Mouse (Mus musculus): Measurements from ENCODE around the gene Tmem8. TPM values are rescaled to one million over a fixed set of nuclear protein-coding genes. Genes with fewer than 3 reads are reported as not detected.

Gene Tmem8
- polyA plus RNA-seq, 1 experiment from 2014 or later: 0.80 TPM

GRCm38 (mm10) chr17:26125226-26125625 lies 12.1 kb downstream of the Tmem8 start:
- Histone ChIP-seq H3K4me1 (peaks cover 21% of the 10 kb centered on the region), H3K27me3 (replicated peaks) (peaks cover 8% of the 10 kb centered on the region), H3K27ac (replicated peaks) (no peak overlapping the region), H3K4me3 (no peak overlapping the region), H3K9me3 (no peaks in the 10 kb centered on the region), H3K36me3 (peaks cover 54% of the 10 kb centered on the region), H3K4me2 (no peak overlapping the region), H3K9ac (no peak overlapping the region)
- 94% methylated on average over 10 of the region's 10 CpGs for WGBS
- ATAC-seq (ENCODE audit: extremely low read depth, insufficient number of reproducible peaks, low FRiP score, low TSS enrichment): no peak

GRCm38 (mm10) chr17:26131062-26131732 lies 18.1 kb downstream of the Tmem8 start:
- no peak for ATAC-seq (ENCODE audit: extremely low read depth, insufficient number of reproducible peaks, low FRiP score, low TSS enrichment)
- H3K9ac ChIP-seq: no peak overlapping the region
- H3K36me3 ChIP-seq: peaks cover 58% of the 10 kb centered on the region
- H3K27me3 ChIP-seq (replicated peaks): no peaks in the 10 kb centered on the region
- H3K4me1 ChIP-seq: no peaks in the 10 kb centered on the region
- no peak overlapping the region for H3K27ac ChIP-seq (replicated peaks)
- no peak overlapping the region for H3K4me2 ChIP-seq
- no peaks in the 10 kb centered on the region for H3K9me3 ChIP-seq
- H3K4me3 ChIP-seq: no peak overlapping the region
- WGBS: 89% methylated on average over 18 of the region's 18 CpGs

GRCm38 (mm10) chr17:26131856-26132853 lies 19.1 kb downstream of the Tmem8 start:
- no peak for ATAC-seq (ENCODE audit: extremely low read depth, insufficient number of reproducible peaks, low FRiP score, low TSS enrichment)

GRCm38 (mm10) chr17:26137106-26137750 lies 24.1 kb downstream of the Tmem8 start:
- Histone ChIP-seq H3K4me1 (peaks cover 35% of the 10 kb centered on the region), H3K4me2 (peak overlapping the region; percentile 94; the same call in 1 of the 2 replicates), H3K27ac (replicated peaks) (no peak overlapping the region), H3K9me3 (no peaks in the 10 kb centered on the region), H3K9ac (0 out of 2 replicates have a peak overlapping the region, but pooled peaks have one; percentile 44), H3K36me3 (no peaks in the 10 kb centered on the region), H3K27me3 (replicated peaks) (no peaks in the 10 kb centered on the region), H3K4me3 (no peak overlapping the region)
- WGBS: 83% methylated on average over 11 of the region's 11 CpGs
- ATAC-seq (ENCODE audit: extremely low read depth, insufficient number of reproducible peaks, low FRiP score, low TSS enrichment): no peak

More at GRCm38 (mm10) chr17:26131856-26132853, 19.1 kb downstream of the Tmem8 start:
- no peaks in the 10 kb centered on the region for H3K27me3 ChIP-seq (replicated peaks)
- no peak overlapping the region for H3K4me2 ChIP-seq
- H3K9ac ChIP-seq: no peak overlapping the region
- peaks cover 49% of the 10 kb centered on the region for H3K36me3 ChIP-seq
- no peak overlapping the region for H3K27ac ChIP-seq (replicated peaks)
- WGBS: 87% methylated on average over 18 of the region's 18 CpGs
- no peak overlapping the region for H3K4me3 ChIP-seq
- no peaks in the 10 kb centered on the region for H3K9me3 ChIP-seq
- no peaks in the 10 kb centered on the region for H3K4me1 ChIP-seq

DNA sequence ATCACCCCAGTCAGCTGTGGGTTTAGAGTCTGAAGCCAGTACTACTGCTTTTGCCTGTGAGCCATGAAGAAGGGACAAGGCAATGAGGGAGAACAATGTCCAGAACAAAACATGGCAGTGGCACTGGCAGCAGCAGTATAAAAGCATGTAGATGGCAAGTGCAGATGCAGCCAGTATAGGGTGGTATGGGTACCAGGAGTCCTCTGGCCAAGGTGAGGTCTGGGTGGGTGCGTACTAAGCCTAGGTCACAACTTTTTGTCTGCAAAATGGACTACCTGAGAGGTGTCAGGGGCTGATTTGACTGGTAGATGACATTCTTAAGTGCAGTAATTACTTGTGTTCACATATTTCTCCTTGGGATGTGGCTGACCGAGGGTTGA lies 24.6 kb downstream of the Tmem8 start:
- Histone ChIP-seq H3K27ac (replicated peaks) (peak overlapping the region; percentile 98), H3K4me2 (peak overlapping the region; percentile 94), H3K9ac (peak overlapping the region; percentile 99), H3K4me3 (peak overlapping the region; percentile 96), H3K27me3 (replicated peaks) (no peaks in the 10 kb centered on the region), H3K9me3 (no peaks in the 10 kb centered on the region), H3K36me3 (peaks cover 5% of the 10 kb centered on the region), H3K4me1 (peaks cover 38% of the 10 kb centered on the region)
- WGBS: 56% methylated on average over 2 of the region's 2 CpGs
- ATAC-seq (ENCODE audit: extremely low read depth, insufficient number of reproducible peaks, low FRiP score, low TSS enrichment): no peak

DNA sequence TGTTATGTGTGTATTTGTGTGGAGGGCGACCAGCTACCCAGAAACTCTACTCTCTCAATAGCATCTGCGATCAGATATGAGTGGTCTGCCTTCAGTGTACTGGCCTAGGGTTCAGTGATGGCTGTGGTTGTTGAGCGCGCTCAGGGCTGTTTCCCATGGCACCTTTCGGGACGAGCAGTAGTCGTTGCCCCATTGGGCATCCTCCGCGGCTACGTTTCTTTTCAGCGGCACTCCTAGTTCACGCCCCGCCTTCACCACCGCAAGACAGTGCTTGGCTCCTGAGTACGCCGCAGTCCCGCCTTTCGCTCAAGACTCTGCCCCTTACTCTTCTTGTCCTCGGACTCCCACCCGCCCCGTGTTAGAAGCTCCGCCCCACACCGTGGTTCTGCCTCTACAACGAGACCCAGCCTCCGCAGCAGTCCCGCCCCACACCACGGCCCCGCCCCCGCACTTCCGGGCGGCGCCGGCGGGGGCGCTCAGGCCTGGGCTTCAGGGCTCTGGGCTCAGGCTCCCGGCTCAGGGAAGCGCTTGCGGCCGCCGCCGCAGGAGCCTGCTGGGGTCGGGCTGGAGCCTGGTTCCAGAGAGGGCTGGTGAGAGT lies 25.2 kb downstream of the Tmem8 start, which contains the start of gene Axin1:
Gene Axin1 (plus strand): TSS at position 450 of the 598 bp plus-strand sequence.
- Histone ChIP-seq H3K27ac (replicated peaks) (peak within 1 kb of the TSS; percentile 98), H3K4me3 (peak within 1 kb of the TSS; percentile 96), H3K4me2 (peak within 1 kb of the TSS; percentile 94), H3K36me3 (peaks cover 11% of the 10 kb centered on the region), H3K4me1 (peaks cover 38% of the 10 kb centered on the region), H3K9me3 (no peaks in the 10 kb centered on the region), H3K9ac (peak within 1 kb of the TSS; percentile 99), H3K27me3 (replicated peaks) (no peaks in the 10 kb centered on the region)
- peak; percentile 92 for ATAC-seq (ENCODE audit: extremely low read depth, insufficient number of reproducible peaks, low FRiP score, low TSS enrichment)
- WGBS: under 1% methylated on average over 42 of the region's 42 CpGs

GRCm38 (mm10) chr17:26138901-26139381 lies 25.8 kb downstream of the Tmem8 start:
- Histone ChIP-seq H3K9ac (peak overlapping the region; percentile 99), H3K36me3 (peaks cover 17% of the 10 kb centered on the region), H3K9me3 (no peaks in the 10 kb centered on the region), H3K4me2 (peak overlapping the region; percentile 94), H3K27ac (replicated peaks) (peak overlapping the region; percentile 98), H3K4me3 (peak overlapping the region; percentile 96), H3K4me1 (peaks cover 38% of the 10 kb centered on the region), H3K27me3 (replicated peaks) (no peaks in the 10 kb centered on the region)
- WGBS: under 1% methylated on average over 58 of the region's 58 CpGs
- ATAC-seq (ENCODE audit: extremely low read depth, insufficient number of reproducible peaks, low FRiP score, low TSS enrichment): peak; percentile 51

GRCm38 (mm10) chr17:26142796-26143195 lies 29.7 kb downstream of the Tmem8 start:
- no peak for ATAC-seq (ENCODE audit: extremely low read depth, insufficient number of reproducible peaks, low FRiP score, low TSS enrichment)
- 75% methylated on average over 4 of the region's 4 CpGs for WGBS
- Histone ChIP-seq H3K9me3 (no peaks in the 10 kb centered on the region), H3K4me1 (peaks cover 36% of the 10 kb centered on the region), H3K4me3 (no peak overlapping the region), H3K4me2 (no peak overlapping the region), H3K36me3 (peaks cover 52% of the 10 kb centered on the region), H3K27me3 (replicated peaks) (no peaks in the 10 kb centered on the region), H3K9ac (no peak overlapping the region), H3K27ac (replicated peaks) (no peak overlapping the region)

DNA sequence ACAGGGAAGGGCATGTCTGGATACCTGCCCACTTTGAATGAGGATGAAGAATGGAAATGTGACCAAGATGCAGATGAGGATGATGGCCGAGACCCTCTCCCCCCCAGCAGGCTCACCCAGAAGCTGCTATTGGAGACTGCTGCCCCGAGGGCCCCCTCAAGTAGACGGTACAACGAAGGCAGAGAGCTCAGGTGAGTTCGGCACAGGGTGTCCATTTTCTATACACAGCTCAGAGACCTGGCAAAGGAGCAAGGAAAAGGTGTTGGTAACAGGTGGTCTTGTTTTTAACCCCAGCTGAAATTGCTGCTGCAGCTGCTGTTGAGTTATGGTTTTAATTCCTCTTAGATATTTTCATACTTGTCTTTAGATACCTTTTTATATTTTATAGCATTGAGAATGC lies 30.3 kb downstream of the Tmem8 start:
- H3K4me2 ChIP-seq: no peak overlapping the region
- H3K27ac ChIP-seq (replicated peaks): no peak overlapping the region
- no peak overlapping the region for H3K4me3 ChIP-seq
- no peaks in the 10 kb centered on the region for H3K9me3 ChIP-seq
- ATAC-seq (ENCODE audit: extremely low read depth, insufficient number of reproducible peaks, low FRiP score, low TSS enrichment): no peak
- 92% methylated on average over 5 of the region's 5 CpGs for WGBS
- H3K4me1 ChIP-seq: peaks cover 32% of the 10 kb centered on the region
- H3K27me3 ChIP-seq (replicated peaks): no peaks in the 10 kb centered on the region
- H3K9ac ChIP-seq: no peak overlapping the region
- peaks cover 58% of the 10 kb centered on the region for H3K36me3 ChIP-seq

- Histone ChIP-seq H3K36me3 (peaks cover 92% of the 10 kb centered on the region), H3K4me2 (no peak overlapping the region), H3K4me1 (no peaks in the 10 kb centered on the region), H3K9ac (no peak overlapping the region), H3K27ac (replicated peaks) (no peak overlapping the region), H3K27me3 (replicated peaks) (no peaks in the 10 kb centered on the region), H3K4me3 (no peak overlapping the region), H3K9me3 (no peaks in the 10 kb centered on the region)
- 75% methylated on average over 2 of the region's 2 CpGs for WGBS
- ATAC-seq (ENCODE audit: extremely low read depth, insufficient number of reproducible peaks, low FRiP score, low TSS enrichment): no peak
Observed at GRCm38 (mm10) chr17:26149056-26149455, 36.0 kb downstream of the Tmem8 start.
